Mouse (Mus musculus): ENCODE results near the gene Timm8a1.

Gene Timm8a1

DNA sequence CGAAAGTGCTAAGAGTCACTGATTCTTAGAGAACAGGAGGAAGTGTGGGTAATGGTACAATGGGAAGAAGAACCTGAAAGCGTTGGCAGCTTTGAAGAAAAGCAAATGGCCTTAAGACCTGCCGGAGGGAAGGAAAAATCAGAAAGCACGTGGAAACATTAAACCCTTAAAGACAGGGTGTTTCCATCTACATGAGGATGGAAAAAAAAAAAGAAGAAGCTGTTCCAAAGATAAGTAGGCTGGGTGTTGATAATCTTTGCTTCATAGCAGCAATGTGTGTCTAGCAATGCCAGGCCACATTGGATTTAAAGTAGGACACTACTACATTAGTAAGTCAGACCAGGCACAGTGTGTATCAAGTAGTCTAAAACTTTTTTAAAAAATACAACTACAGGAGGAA, 16.4 kb downstream of the Timm8a1 start:
- DNase-seq (ENCODE audit: inconsistent ontology term): no peak

DNA sequence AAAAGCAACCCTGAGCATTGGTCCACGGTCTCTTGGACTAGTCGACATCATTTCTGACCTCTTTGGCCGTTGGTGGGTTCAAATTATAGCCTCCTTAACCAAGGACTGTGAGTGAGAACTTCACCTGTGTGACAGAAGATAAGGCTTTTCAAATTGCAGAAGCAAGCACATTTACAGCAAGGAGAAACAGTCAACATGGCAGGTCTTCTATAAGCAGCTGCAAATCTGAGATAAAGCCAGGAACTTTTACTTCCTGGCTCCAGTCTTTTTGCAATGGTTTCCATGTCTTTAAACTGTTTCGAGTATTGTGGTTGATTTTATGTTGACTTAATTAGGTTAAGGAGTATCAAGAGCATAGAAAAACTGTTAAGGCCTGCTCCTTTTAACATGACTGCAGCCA, 17.9 kb downstream of the Timm8a1 start:
- no peak for DNase-seq (ENCODE audit: inconsistent ontology term)

DNA sequence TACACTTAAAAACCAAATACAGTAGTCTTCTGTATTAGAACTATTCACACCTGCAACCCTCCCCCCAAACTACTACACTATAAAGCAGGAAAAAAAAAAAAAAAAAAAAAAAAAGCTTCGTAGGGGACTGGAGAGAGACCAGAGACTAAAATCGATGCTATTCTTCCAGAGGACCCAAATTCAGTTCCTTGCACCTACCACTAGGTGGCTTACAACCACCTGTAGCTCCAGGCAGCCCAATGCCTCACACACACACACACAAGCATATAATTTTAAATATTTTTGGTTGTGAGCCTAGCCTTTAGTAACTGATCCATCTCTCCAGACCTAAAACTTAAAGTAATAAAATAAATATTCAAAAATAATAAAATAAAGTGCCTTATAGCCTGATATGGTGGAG, 32.2 kb downstream of the Timm8a1 start:
- DNase-seq (ENCODE audit: inconsistent ontology term): no peak

DNA sequence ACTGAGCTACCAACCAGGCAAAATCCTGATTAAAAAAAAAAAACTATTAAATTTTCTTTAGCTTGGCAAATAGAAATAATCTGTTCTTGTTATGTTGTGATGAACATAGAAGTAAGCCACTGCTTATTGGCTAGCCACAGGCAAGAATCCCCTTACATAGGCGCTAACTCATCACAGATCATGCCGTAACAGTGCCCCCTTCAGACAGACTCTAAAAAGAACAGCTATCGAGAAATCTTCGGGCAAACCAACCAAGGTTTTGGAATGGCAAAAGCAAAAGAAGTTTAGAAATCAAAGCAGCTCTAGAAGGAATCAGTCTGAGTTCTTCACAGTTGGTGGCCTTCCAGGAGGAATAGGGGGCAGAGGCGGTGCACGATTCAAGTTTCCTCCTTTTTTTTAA, 33.7 kb downstream of the Timm8a1 start:
- no peak for DNase-seq (ENCODE audit: inconsistent ontology term)

DNA sequence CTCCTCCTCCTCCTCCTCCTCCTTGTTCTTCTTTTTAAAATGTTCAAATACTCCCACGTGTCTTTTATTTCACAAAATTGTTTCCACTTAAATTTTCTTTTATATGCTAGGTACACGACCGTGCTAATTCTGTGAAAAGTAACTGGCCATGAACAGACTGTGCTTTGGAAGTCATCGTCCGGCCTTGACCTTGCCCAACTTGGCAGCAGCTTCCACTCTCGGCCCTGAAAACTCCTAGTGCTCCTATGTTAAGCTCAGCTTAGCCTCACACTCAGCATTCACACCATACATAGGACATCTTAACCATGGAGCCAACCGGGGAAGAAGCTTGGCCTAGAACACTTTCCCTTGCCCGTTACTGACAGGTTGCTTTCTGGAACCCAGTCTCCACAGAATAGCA, 41.0 kb downstream of the Timm8a1 start:
- no peak for DNase-seq (ENCODE audit: inconsistent ontology term)
